ENCODE assay signal across 14 mouse cellular contexts in genomic region chr8:109310670-109311386, GRCm38 (mm10).
DNase-seq lines count a peak whose midpoint lies in the region; ATAC-seq and TF ChIP-seq lines count a peak whose summit lies in the region.
"Had no signal": no experiment of that assay in that cellular context is flagged by ENCODE, and none has a peak within 500 bp of the region (broad histone marks: within the 10 kb centered on the region; RNA-seq: fewer than 3 reads in every experiment).

No protein-coding gene starts in this region.

- 36% methylated on average over 17 of the region's 17 CpGs for WGBS in forebrain, embryonic 11.5 days
- WGBS in forebrain, embryonic 16.5 days, result 20% methylated on average over 17 of the region's 17 CpGs
- 35% methylated on average over 17 of the region's 17 CpGs for WGBS in limb, embryonic 14.5 days
- WGBS in neural tube, embryonic 12.5 days, result 35% methylated on average over 17 of the region's 17 CpGs

- no peak for DNase-seq in forebrain, embryonic 11.5 days (ENCODE audit: low spot score)
- peak; percentile 12 for DNase-seq in limb, embryonic 14.5 days (ENCODE audit: low spot score)
- DNase-seq in spleen, postnatal 10 days (ENCODE audit: low spot score in 2 of 2), result no peak
- DNase-seq in right cerebral cortex, postnatal 36 days (ENCODE audit: low spot score in 2 of 2), result no peak
- DNase-seq: cerebellum, adult 8-10 months; kidney, adult 11 months; lung, postnatal 36 days; right cerebral cortex, adult 18-20 months had no signal

- no peak for TF ChIP-seq POLR2A in limb, embryonic 14.5 days (IDR thresholded peaks at IDR 0.05; ENCODE audit: borderline replicate concordance, extremely low read depth, insufficient read depth, insufficient read length)

- H3K4me2 ChIP-seq in forebrain, embryonic 11.5 days (ENCODE audit: low read depth, low read length, severe bottlenecking), result no peak overlapping the region
- peak overlapping the region; percentile 44 for H3K4me2 ChIP-seq in forebrain, embryonic 16.5 days (ENCODE audit: low read length)
- H3K4me2 ChIP-seq in limb, embryonic 14.5 days (replicated peaks; ENCODE audit: low read depth, low read length, severe bottlenecking), result peak overlapping the region; percentile 17; the same call in 1 of the 2 replicates
- H3K4me2 ChIP-seq in neural tube, embryonic 12.5 days (replicated peaks), result peak overlapping the region; percentile 27; the same call in 1 of the 2 replicates
- H3K4me2 ChIP-seq: heart, embryonic 15.5 days; liver, embryonic 15.5 days had no signal

- no peaks in the 10 kb centered on the region for H3K27me3 ChIP-seq in forebrain, embryonic 11.5 days (ENCODE audit: control insufficient read depth, insufficient read depth, low read length)
- no peaks in the 10 kb centered on the region for H3K27me3 ChIP-seq in forebrain, embryonic 16.5 days (replicated peaks; ENCODE audit: control insufficient read depth, insufficient read depth, low read length)
- H3K27me3 ChIP-seq in limb, embryonic 14.5 days (ENCODE audit: control insufficient read depth, insufficient read depth, low read length), result no peaks in the 10 kb centered on the region
- no peaks in the 10 kb centered on the region for H3K27me3 ChIP-seq in neural tube, embryonic 12.5 days (replicated peaks)
- H3K27me3 ChIP-seq: heart, embryonic 15.5 days; liver, embryonic 15.5 days had no signal

- peaks cover 21% of the 10 kb centered on the region for H3K4me1 ChIP-seq in forebrain, embryonic 11.5 days (replicated peaks; ENCODE audit: control insufficient read depth, insufficient read depth, low read length)
- H3K4me1 ChIP-seq in forebrain, embryonic 16.5 days (replicated peaks; ENCODE audit: control insufficient read depth, insufficient read depth, low read length), result peaks cover 18% of the 10 kb centered on the region
- H3K4me1 ChIP-seq in limb, embryonic 14.5 days (ENCODE audit: control insufficient read depth, insufficient read depth, low read length), result 0 out of 2 replicates have a peak, but pooled peaks cover 9% of the 10 kb centered on the region
- peaks cover 34% of the 10 kb centered on the region for H3K4me1 ChIP-seq in neural tube, embryonic 12.5 days
- H3K4me1 ChIP-seq: heart, embryonic 15.5 days; liver, embryonic 15.5 days had no signal

- no peak for ATAC-seq in forebrain, embryonic 11.5 days (replicated peaks; ENCODE audit: low FRiP score)
- no peak for ATAC-seq in forebrain, embryonic 16.5 days
- ATAC-seq in limb, embryonic 14.5 days (ENCODE audit: low FRiP score, low read depth), result no peak
- ATAC-seq in neural tube, embryonic 12.5 days (ENCODE audit: low FRiP score, low read depth), result no peak
- no peak for ATAC-seq in cerebellum, adult (ENCODE audit: insufficient number of reproducible peaks, low FRiP score, low TSS enrichment)

- peak overlapping the region; percentile 50; the same call in 1 of the 2 replicates for H3K27ac ChIP-seq in forebrain, embryonic 11.5 days (ENCODE audit: low read depth, low read length)
- no peak overlapping the region for H3K27ac ChIP-seq in forebrain, embryonic 16.5 days (ENCODE audit: low read length)
- H3K27ac ChIP-seq in limb, embryonic 14.5 days (replicated peaks; ENCODE audit: low read depth, low read length), result no peak overlapping the region; the same call in 1 of the 2 replicates
- H3K27ac ChIP-seq in neural tube, embryonic 12.5 days, result peak overlapping the region; percentile 48
- H3K27ac ChIP-seq: heart, embryonic 15.5 days; liver, embryonic 15.5 days had no signal

- 0 out of 2 replicates have a peak overlapping the region, but pooled peaks have one; percentile 20 for H3K9ac ChIP-seq in forebrain, embryonic 11.5 days (ENCODE audit: low read length)
- H3K9ac ChIP-seq in forebrain, embryonic 16.5 days (replicated peaks; ENCODE audit: low read depth, low read length), result no peak overlapping the region
- no peak overlapping the region for H3K9ac ChIP-seq in limb, embryonic 14.5 days (ENCODE audit: low read depth, low read length, severe bottlenecking)
- H3K9ac ChIP-seq in neural tube, embryonic 12.5 days, result no peak overlapping the region
- H3K9ac ChIP-seq: heart, embryonic 15.5 days; liver, embryonic 15.5 days had no signal

- no peak overlapping the region for H3K4me3 ChIP-seq in forebrain, embryonic 11.5 days (ENCODE audit: low read depth, low read length)
- peak overlapping the region; percentile 2; the same call in 1 of the 2 replicates for H3K4me3 ChIP-seq in forebrain, embryonic 16.5 days (replicated peaks; ENCODE audit: low read length)
- no peak overlapping the region for H3K4me3 ChIP-seq in limb, embryonic 14.5 days (replicated peaks; ENCODE audit: low read length)
- H3K4me3 ChIP-seq in neural tube, embryonic 12.5 days, result no peak overlapping the region
- H3K4me3 ChIP-seq: heart, embryonic 15.5 days; liver, embryonic 15.5 days; myocyte had no signal

- no peaks in the 10 kb centered on the region for H3K36me3 ChIP-seq in forebrain, embryonic 11.5 days (ENCODE audit: control insufficient read depth, insufficient read depth, low read length)
- no peaks in the 10 kb centered on the region for H3K36me3 ChIP-seq in forebrain, embryonic 16.5 days (ENCODE audit: control insufficient read depth, insufficient read depth)
- H3K36me3 ChIP-seq in limb, embryonic 14.5 days (ENCODE audit: control insufficient read depth, insufficient read depth, low read length), result no peaks in the 10 kb centered on the region
- no peaks in the 10 kb centered on the region for H3K36me3 ChIP-seq in neural tube, embryonic 12.5 days
- H3K36me3 ChIP-seq: heart, embryonic 15.5 days; liver, embryonic 15.5 days had no signal

- peaks cover 2% of the 10 kb centered on the region; the same call in 1 of the 2 replicates for H3K9me3 ChIP-seq in forebrain, embryonic 11.5 days (ENCODE audit: control insufficient read depth, low read length)
- no peaks in the 10 kb centered on the region for H3K9me3 ChIP-seq in forebrain, embryonic 16.5 days (ENCODE audit: control insufficient read depth, low read length)
- no peaks in the 10 kb centered on the region for H3K9me3 ChIP-seq in limb, embryonic 14.5 days (ENCODE audit: control insufficient read depth, low read length)
- H3K9me3 ChIP-seq in neural tube, embryonic 12.5 days, result no peaks in the 10 kb centered on the region
- H3K9me3 ChIP-seq: heart, embryonic 15.5 days; liver, embryonic 15.5 days had no signal

Comparison
In these comparisons a context has a peak if more than half of its experiments do, and no peak if none do; other contexts are left out.
1. H3K27ac ChIP-seq: peak in forebrain, embryonic 11.5 days (single experiment) and neural tube, embryonic 12.5 days (single experiment); none in forebrain, embryonic 16.5 days (single experiment) and limb, embryonic 14.5 days (single experiment).